Mouse (Mus musculus) layer of hippocampus, postnatal 14 days (tissue): ENCODE results near the gene Daam2. TPM values are rescaled to one million over a fixed set of nuclear protein-coding genes. Genes with fewer than 3 reads are reported as not detected.

Experiments
- DNase-seq, 2 experiments: peaks; one replicate each; pipeline ENCODE4 v3.0.0; 2021 to 2022; ENCODE audit warnings: low spot score in 2 of 2, mixed read lengths in 1 of 2
- total RNA-seq, 2 experiments: library from RNA; stranded (reverse); gene quantifications; 2 replicates each; pipeline ENCODE4 v1.2.3; 2021

Gene Daam2
- total RNA-seq, 2 experiments from 2014 or later: 62.8 to 73.6 TPM

GRCm38 (mm10) chr17:49534267-49534719 lies 29.9 kb downstream of the Daam2 start:
- peak in 1 of 2 experiments; percentile 67 for DNase-seq

- DNase-seq: peak in 1 of 2 experiments; percentile 68
These were observed 32.5 kb downstream of the Daam2 start for GRCm38 (mm10) chr17:49531661-49532060.

GRCm38 (mm10) chr17:49530215-49530614 lies 33.9 kb downstream of the Daam2 start:
- peak in 1 of 2 experiments; percentile 45 for DNase-seq

GRCm38 (mm10) chr17:49528503-49529205 lies 35.5 kb downstream of the Daam2 start:
- DNase-seq: no peak

- DNase-seq: peak in 1 of 2 experiments; percentile 57
These were observed 36.1 kb downstream of the Daam2 start for GRCm38 (mm10) chr17:49528033-49528432.

- DNase-seq: no peak
These were observed 37.6 kb downstream of the Daam2 start for GRCm38 (mm10) chr17:49526566-49526965.

- no peak for DNase-seq
These were observed 38.2 kb downstream of the Daam2 start for GRCm38 (mm10) chr17:49525911-49526310.

- DNase-seq: no peak
These were observed 39.6 kb downstream of the Daam2 start for GRCm38 (mm10) chr17:49524584-49524983.

GRCm38 (mm10) chr17:49522435-49522834 lies 41.7 kb downstream of the Daam2 start:
- DNase-seq: no peak

- DNase-seq: no peak
These were observed 42.1 kb downstream of the Daam2 start for GRCm38 (mm10) chr17:49522002-49522401.

GRCm38 (mm10) chr17:49520674-49521073 lies 43.5 kb downstream of the Daam2 start:
- DNase-seq: no peak

GRCm38 (mm10) chr17:49519576-49520247 lies 44.4 kb downstream of the Daam2 start:
- DNase-seq: no peak

- DNase-seq: no peak
These were observed 47.1 kb downstream of the Daam2 start for GRCm38 (mm10) chr17:49517091-49517490.

- DNase-seq: no peak
These were observed 48.5 kb downstream of the Daam2 start for GRCm38 (mm10) chr17:49515678-49516077.

GRCm38 (mm10) chr17:49515141-49515540 lies 49.0 kb downstream of the Daam2 start:
- DNase-seq: no peak

- no peak for DNase-seq
These were observed 51.5 kb downstream of the Daam2 start for GRCm38 (mm10) chr17:49512671-49513085.

- no peak for DNase-seq
These were observed 54.7 kb downstream of the Daam2 start for GRCm38 (mm10) chr17:49509431-49509830.

- no peak for DNase-seq
These were observed 60.8 kb downstream of the Daam2 start for GRCm38 (mm10) chr17:49503246-49503900.

- DNase-seq: no peak
These were observed 63.9 kb downstream of the Daam2 start for GRCm38 (mm10) chr17:49500234-49500633.

GRCm38 (mm10) chr17:49499635-49500034 lies 64.5 kb downstream of the Daam2 start:
- peak in 1 of 2 experiments; percentile 41 for DNase-seq

- DNase-seq: no peak
These were observed 66.0 kb downstream of the Daam2 start for GRCm38 (mm10) chr17:49498169-49498568.

- no peak for DNase-seq
These were observed 70.9 kb downstream of the Daam2 start for GRCm38 (mm10) chr17:49493276-49493675.
